Mouse (Mus musculus) heart, adult 2 months (tissue): ENCODE measurements at regions not wholly inside any gene's neighbourhood (a gene's known extent, or its start where the extent isn't known, plus 50 kb on each side); places are given as distances from the start of the nearest gene placed in this dataset.
"Not testable (repeated sequence)": the region's sequence is repeated elsewhere in the genome, so short reads cannot be mapped to it uniquely, and the experiment has no call there.

ENCODE experiments used
- DNase-seq, 2 experiments: peaks; one replicate each; pipeline ENCODE4 v3.0.0; 2021
- H3K27ac ChIP-seq: fragments of 200-600 bp; 2 replicates; pipeline ENCODE4 v1.8.1; 2022
- H3K27me3 ChIP-seq: fragments of 200-500 bp; 2 replicates; pipeline ENCODE4 v1.6.1; 2012; ENCODE audit warnings: mild to moderate bottlenecking, low read length, inconsistent platforms, mixed read lengths; ENCODE audit not compliant: control insufficient read depth, insufficient read depth
- H3K36me3 ChIP-seq: fragments of 200-500 bp; 2 replicates; pipeline ENCODE4 v1.6.1; 2012; ENCODE audit warnings: low read length, inconsistent platforms; ENCODE audit not compliant: control insufficient read depth, insufficient read depth
- H3K4me1 ChIP-seq: fragments of 200-500 bp; 2 replicates; pipeline ENCODE4 v1.6.1; 2011; ENCODE audit warnings: low read length; ENCODE audit not compliant: control insufficient read depth, insufficient read depth
- H3K4me3 ChIP-seq: fragments of 200-600 bp; 2 replicates; pipeline ENCODE4 v1.8.1; 2022
- H3K79me2 ChIP-seq: fragments of 200-500 bp; replicated peaks from 2 replicates; pipeline ENCODE4 v1.6.1; 2012; ENCODE audit warnings: mild to moderate bottlenecking, inconsistent platforms, low read length, moderate library complexity, mixed read lengths; ENCODE audit not compliant: control insufficient read depth, insufficient read depth
- H3K9ac ChIP-seq: fragments of 200-500 bp; 2 replicates; pipeline ENCODE4 v1.6.1; 2012; ENCODE audit warnings: low read depth, mild to moderate bottlenecking, control low read depth, inconsistent platforms, low read length, mixed read lengths
- CTCF ChIP-seq: fragments of 200-600 bp; IDR thresholded peaks from 2 replicates; pipeline ENCODE4 v1.8.1; 2022; ENCODE audit warnings: antibody characterized with exemption, mild to moderate bottlenecking, moderate library complexity
- EP300 ChIP-seq: fragments of 200-500 bp; IDR thresholded peaks from 2 replicates; pipeline ENCODE4 v1.6.1; 2011; ENCODE audit warnings: low read depth, low read length, control low read depth; ENCODE audit not compliant: insufficient read depth
- POLR2A ChIP-seq: fragments of 200-500 bp; IDR thresholded peaks from 2 replicates; pipeline ENCODE4 v1.6.1; 2011; ENCODE audit warnings: mild to moderate bottlenecking, low read depth, low read length, control low read depth; ENCODE audit not compliant: insufficient read depth
- WGBS: fragments of 180-500 bp; shearing (Covaris S2); methylation state at CpG from one replicate; pipeline ENCODE4 v1.1.7; 2018; 5-methylcytosine and 5-hydroxymethylcytosine counted together
- intact Hi-C: fragments of 180-260 bp; cut with DNase I; formaldehyde crosslinking; loops from one replicate; pipeline ENCODE4 v1.15.1; 2025

DNA sequence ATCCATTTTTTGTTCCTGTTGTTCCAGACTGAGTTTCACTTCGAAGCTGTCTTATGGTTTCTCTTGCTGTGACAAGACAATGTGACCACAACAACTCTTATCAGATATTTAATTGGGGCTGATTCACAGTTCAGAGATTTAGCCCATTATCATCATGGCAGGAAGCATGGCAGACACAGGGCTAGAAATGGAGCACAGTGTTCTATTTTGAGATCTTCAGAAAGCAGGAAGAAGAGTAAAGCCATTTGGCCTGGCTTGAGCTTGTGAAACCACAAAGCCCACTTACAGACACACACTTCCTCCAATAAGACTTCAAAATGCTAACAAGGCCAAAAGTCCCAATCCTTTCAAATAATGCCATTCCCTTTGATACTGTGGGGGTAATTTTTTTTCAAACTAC is 670.4 kb upstream of the Cdh12 start:
- Histone ChIP-seq H3K4me1 (no peaks in the 10 kb centered on the region), H3K4me3 (no peak overlapping the region), H3K27ac (no peak overlapping the region), H3K27me3 (no peaks in the 10 kb centered on the region), H3K36me3 (no peaks in the 10 kb centered on the region), H3K9ac (no peak overlapping the region), H3K79me2 (no peaks in the 10 kb centered on the region)
- DNase-seq: no peak
- WGBS: 38% methylated on average over 1 of the region's 1 CpGs
- TF ChIP-seq CTCF: no peak
- TF ChIP-seq POLR2A: no peak
- no peak for TF ChIP-seq EP300
- intact Hi-C loops: no loop called here

DNA sequence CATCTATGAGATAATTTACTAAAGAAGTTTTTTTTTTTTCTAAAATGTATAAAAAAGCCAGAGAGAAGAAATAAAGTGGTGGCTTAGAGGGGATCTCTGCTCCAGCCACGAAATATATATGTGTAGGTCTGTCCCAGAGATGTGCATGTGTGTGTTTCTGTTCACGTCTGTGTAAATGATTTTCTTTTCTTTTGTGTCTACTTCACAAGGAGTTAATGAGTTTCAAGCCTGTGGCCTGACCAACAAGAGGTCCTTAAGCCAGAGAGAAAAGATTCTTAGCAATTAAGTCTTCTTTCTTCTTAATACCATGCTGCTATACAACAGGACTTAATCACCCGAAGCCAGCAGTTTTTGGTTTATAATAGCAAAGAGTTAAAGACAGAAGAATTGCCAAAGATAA is 665.2 kb upstream of the Cdh12 start:
- no peak for DNase-seq
- Histone ChIP-seq H3K27me3 (no peaks in the 10 kb centered on the region), H3K27ac (no peak overlapping the region), H3K36me3 (no peaks in the 10 kb centered on the region), H3K4me3 (no peak overlapping the region), H3K4me1 (no peaks in the 10 kb centered on the region), H3K9ac (no peak overlapping the region), H3K79me2 (no peaks in the 10 kb centered on the region)
- TF ChIP-seq EP300 (no peak), CTCF (no peak), POLR2A (no peak)
- intact Hi-C loops: no loop called here
- 45% methylated on average over 3 of the region's 3 CpGs for WGBS

DNA sequence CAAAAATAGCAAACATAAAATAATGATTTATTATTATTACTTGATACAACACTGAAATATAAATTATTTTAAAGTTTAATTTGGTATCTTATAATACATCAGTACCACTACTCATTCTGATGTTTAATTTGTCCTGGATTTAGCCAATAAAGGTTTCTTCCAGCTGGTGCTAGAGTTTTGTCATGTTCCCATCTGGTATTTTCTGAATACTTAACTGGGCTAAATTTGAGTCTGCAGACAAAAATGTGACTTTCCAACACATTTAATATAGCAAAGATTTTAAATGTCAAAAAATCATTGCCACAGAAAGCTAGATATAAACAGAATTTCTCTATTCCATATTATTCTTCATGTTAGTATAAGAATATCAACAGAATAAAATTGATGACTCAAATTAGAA is 642.1 kb upstream of the Cdh12 start:
- no peak overlapping the region for H3K9ac ChIP-seq
- no peaks in the 10 kb centered on the region for H3K4me1 ChIP-seq
- no peak for DNase-seq
- intact Hi-C loops: no loop called here
- H3K27me3 ChIP-seq: no peaks in the 10 kb centered on the region
- H3K79me2 ChIP-seq: no peaks in the 10 kb centered on the region
- H3K27ac ChIP-seq: no peak overlapping the region
- TF ChIP-seq CTCF (no peak), EP300 (no peak), POLR2A (no peak)
- no peaks in the 10 kb centered on the region for H3K36me3 ChIP-seq
- no peak overlapping the region for H3K4me3 ChIP-seq

DNA sequence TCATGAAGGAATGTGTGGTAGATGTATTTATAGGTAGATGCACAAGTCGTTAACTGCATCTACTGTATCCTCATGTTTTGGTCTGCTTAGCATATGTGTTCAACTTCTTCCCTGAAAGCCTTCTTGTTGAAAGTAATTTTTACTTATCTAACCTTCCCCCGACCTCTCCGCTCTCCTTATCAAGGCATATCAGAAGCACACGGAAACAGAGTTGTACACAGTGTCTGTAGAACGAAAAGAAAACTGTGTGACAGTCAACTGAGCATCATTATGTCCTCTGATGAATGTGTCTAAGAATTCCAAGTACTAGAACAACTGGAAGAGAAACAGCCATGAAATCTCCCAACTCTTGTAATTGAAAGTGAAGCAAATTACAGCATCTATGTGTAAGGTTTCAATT is 635.4 kb upstream of the Cdh12 start:
- Histone ChIP-seq H3K9ac (no peak overlapping the region), H3K79me2 (no peaks in the 10 kb centered on the region), H3K4me3 (no peak overlapping the region), H3K27me3 (no peaks in the 10 kb centered on the region), H3K4me1 (no peaks in the 10 kb centered on the region), H3K36me3 (no peaks in the 10 kb centered on the region), H3K27ac (no peak overlapping the region)
- 31% methylated on average over 5 of the region's 5 CpGs for WGBS
- intact Hi-C loops: no loop called here
- TF ChIP-seq POLR2A (no peak), CTCF (no peak), EP300 (no peak)
- DNase-seq: no peak

DNA sequence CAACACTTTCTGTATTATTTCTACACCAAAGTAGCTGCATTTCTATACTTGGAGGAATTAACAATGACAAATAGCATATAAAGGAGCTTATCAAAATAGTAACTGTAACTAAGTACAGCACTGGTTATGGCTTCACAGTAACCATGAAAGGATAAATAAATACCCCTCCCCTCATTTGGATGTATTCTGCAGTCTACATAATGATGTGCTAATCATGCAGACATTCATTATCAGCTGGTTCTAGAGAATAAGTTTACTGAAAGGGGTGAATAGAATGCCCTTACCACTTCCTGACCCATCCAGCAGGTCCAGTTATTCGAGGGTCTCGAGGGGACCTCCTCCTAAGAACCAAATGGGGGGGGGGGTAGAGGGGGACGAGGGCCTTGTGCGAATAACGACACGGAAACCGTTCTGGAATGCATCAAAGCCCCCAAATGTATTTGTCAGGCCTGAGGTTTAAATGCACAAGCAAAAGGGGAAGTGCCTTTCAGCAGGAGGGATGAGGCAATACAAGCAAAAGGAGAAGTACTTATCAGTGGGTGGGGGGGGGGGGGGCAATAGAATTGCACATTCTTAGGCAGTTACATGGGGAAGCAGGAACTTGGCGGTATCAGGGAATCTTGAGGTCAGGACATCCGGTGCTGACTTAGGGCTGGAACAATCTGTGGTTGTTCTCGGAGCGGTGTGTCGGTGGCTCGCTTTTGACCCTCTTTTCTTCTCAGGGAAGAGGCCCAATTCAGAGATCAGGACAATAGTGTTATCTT is 592.0 kb upstream of the Cdh12 start:
- intact Hi-C loops, H3K4me1 ChIP-seq, H3K79me2 ChIP-seq, H3K36me3 ChIP-seq, H3K9ac ChIP-seq, H3K27ac ChIP-seq, H3K4me3 ChIP-seq, H3K27me3 ChIP-seq: not testable (repeated sequence)
- 51% methylated on average over 13 of the region's 13 CpGs for WGBS
- peak in 1 of 2 experiments; percentile 57 for DNase-seq

DNA sequence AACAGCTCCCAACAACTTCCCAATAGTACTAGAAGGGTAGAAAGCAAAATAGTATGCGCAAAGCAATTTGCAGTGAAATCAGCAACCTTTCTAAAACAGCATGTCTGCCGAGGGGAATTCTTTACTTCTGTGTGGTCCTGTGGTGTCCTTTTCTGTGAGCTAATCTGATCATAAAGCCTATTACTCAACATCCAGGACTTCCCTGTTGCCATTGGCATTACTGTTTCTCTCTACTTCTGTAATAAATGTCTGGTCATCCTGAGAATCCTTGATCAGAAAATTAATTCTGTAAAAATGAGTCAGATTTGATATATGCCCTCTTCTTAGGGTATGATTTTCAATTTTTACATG is 591.4 kb upstream of the Cdh12 start:
- Histone ChIP-seq H3K9ac (no peak overlapping the region), H3K27me3 (no peaks in the 10 kb centered on the region), H3K36me3 (no peaks in the 10 kb centered on the region), H3K4me1 (no peaks in the 10 kb centered on the region), H3K79me2 (no peaks in the 10 kb centered on the region), H3K27ac (no peak overlapping the region), H3K4me3 (no peak overlapping the region)
- TF ChIP-seq EP300: no peak
- TF ChIP-seq POLR2A: no peak
- TF ChIP-seq CTCF: no peak
- DNase-seq: no peak
- WGBS: 33% methylated on average over 2 of the region's 2 CpGs
- intact Hi-C loops: no loop called here
